Mouse (Mus musculus): ENCODE data around the gene Atoh1.

DNA sequence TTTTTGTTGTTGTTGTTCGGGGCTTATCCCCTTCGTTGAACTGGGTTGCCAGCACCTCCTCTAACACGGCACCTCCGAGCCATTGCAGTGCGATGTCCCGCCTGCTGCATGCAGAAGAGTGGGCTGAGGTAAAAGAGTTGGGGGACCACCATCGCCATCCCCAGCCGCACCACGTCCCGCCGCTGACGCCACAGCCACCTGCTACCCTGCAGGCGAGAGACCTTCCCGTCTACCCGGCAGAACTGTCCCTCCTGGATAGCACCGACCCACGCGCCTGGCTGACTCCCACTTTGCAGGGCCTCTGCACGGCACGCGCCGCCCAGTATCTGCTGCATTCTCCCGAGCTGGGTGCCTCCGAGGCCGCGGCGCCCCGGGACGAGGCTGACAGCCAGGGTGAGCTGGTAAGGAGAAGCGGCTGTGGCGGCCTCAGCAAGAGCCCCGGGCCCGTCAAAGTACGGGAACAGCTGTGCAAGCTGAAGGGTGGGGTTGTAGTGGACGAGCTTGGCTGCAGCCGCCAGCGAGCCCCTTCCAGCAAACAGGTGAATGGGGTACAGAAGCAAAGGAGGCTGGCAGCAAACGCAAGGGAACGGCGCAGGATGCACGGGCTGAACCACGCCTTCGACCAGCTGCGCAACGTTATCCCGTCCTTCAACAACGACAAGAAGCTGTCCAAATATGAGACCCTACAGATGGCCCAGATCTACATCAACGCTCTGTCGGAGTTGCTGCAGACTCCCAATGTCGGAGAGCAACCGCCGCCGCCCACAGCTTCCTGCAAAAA lies 496 bp downstream of the Atoh1 start:
- TF ChIP-seq MYOD1 (IDR thresholded peaks at IDR 0.05; ENCODE audit: control insufficient read depth, insufficient read length, low read depth): no peak
- no peak for TF ChIP-seq CTCF (IDR thresholded peaks at IDR 0.05; ENCODE audit: control insufficient read depth, insufficient read depth, insufficient read length)
- TF ChIP-seq CEBPB (IDR thresholded peaks at IDR 0.05; ENCODE audit: low read depth): no peak
- TF ChIP-seq MAX (IDR thresholded peaks at IDR 0.05): no peak
- TF ChIP-seq USF1 (IDR thresholded peaks at IDR 0.05; ENCODE audit: low read depth): no peak
- no peak for TF ChIP-seq MYOG (IDR thresholded peaks at IDR 0.05; ENCODE audit: control insufficient read depth, extremely low read depth, insufficient read length)
- no peak for TF ChIP-seq FOSL1 (IDR thresholded peaks at IDR 0.05; ENCODE audit: insufficient read depth, low read length, poor library complexity, severe bottlenecking)
